Mouse (Mus musculus): ENCODE measurements around the gene Tmem131l.
A peak's percentile ranks its signal among the peaks of the same experiment; 100 is the strongest.
"Not testable (repeated sequence)": the region's sequence is repeated elsewhere in the genome, so short reads cannot be mapped to it uniquely, and the experiment has no call there.

Gene Tmem131l

DNA sequence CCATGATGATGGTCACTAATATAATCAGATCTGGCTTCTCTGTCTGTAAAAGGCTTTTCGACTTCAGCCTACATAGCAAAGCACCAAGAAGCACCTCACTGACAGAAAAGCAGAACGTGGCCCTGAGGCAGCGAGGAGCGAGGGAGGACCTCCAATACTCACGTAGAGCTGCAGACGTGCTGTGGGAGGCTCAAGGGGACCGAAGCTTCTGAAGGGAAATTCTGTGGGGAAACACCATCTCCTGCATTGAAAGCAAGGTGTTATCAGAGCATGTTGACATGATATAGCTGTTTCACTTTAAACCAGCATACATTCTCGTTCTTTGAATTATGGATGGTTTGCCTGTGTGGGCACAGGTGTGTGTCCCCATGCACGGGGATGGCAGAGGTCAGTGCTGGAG, 133.8 kb downstream of the Tmem131l start:
- DNase-seq (ENCODE audit: low spot score) = no peak

DNA sequence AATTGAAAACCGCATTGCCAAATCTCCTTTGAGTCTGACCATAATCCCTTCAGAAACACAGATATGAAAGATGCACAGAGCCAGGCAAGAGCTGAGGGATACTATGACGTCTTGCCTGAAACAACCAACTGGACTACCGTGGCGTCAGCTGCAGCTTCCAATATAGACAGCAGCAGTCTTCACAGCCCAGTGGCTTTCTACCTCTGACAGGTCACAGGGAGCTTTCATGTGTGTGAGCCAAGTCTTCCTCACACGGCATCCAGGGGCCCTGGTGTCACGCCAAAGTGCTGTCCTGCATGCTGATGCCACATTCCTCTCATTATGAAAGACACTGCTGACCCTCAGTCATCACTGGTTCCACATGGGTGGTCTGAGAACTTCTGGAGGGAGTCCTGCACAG, 134.8 kb downstream of the Tmem131l start:
- no peak for DNase-seq (ENCODE audit: low spot score)

DNA sequence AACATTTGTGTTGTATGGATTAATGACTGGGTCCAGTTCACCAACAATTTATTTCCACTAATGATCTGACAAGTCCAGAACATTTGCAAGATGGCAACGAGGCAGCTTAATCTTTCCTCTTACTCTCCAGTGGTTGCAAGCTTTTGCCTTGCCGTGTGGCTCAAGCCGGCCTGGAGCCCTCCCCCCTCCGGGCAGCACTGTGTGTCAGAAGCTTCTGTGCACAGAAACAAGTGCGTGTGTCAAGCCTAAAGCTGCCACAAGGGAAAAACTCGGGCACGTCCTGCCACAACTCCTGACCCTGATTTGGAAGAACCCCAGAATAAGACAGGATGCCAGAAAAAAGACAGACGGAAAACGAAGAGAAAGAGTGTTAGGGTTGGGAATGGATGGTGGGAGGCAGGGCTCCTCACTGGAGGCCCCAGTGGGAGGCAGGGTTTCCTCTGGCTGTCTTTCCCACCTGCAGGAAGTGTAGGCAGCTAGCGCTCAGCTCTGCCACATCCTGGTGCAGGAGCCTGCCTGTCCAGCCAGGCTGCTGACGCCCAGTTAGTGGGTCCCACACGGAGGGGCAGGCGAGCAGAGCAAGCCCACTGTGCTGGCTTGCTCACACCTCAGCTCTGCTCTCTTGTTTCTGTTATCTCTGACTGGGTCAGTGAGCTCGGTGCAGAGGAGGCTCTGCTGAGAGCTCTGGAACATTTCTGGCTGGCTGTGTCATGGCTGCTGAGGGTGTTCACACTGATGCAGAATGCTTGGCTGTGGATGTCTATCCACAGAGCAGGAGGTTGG, 135.6 kb downstream of the Tmem131l start:
- no peak for DNase-seq (ENCODE audit: low spot score)

- no peak for DNase-seq (ENCODE audit: low spot score)
Measured at GRCm38 (mm10) chr3:83902943-83903342, 137.0 kb downstream of the Tmem131l start.

GRCm38 (mm10) chr3:83902459-83902858, 137.5 kb downstream of the Tmem131l start:
- no peak for DNase-seq (ENCODE audit: low spot score)

DNA sequence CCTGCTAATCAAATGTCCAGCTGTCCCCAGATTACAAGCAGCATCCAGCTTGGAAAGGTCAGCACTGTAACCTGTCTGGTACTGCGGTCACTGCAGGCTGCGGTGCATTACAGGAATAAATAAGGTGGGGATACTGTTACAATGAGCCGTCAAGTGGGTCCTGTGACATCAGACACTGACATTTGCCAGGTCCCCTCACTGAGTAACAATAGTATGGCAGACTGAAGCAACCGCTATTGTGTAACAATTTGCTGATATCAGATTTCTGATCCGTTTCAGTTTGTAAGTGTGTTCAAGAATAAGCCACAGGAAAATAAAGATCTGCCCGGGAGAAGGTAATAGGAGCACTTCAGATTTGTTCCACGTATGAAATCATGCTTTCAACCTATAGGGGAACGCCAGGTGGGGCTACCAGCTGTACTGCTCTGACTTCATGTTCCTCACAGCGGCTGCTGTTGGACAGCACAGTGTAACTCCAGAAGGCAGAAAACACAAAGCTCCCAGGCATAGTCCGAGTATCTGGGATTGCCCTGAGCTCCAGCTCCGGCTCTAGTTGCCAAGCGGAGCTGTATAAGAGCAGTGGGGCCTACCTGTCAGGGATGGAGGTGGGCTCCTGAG, 139.1 kb downstream of the Tmem131l start:
- DNase-seq (ENCODE audit: low spot score) = no peak

DNA sequence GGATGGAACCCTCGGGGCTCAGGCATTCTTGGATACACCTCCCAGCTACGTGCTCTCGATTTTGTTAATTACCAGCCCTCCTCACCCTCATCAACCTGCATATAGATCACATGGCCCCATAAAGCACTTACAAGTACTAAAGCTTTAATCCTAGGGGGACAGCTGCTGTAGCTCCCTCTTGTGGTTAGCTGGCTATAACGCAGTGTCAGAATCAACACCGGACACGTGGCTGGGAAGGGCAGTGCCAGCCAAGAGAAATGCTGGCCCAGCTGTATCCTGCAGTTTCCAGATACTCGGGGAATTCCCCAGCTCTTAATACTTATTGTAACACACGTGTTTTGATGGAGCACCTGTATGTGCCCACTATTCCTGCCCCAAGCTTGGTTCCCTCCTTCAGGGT, 140.4 kb downstream of the Tmem131l start:
- DNase-seq (ENCODE audit: low spot score) = peak; percentile 10

DNA sequence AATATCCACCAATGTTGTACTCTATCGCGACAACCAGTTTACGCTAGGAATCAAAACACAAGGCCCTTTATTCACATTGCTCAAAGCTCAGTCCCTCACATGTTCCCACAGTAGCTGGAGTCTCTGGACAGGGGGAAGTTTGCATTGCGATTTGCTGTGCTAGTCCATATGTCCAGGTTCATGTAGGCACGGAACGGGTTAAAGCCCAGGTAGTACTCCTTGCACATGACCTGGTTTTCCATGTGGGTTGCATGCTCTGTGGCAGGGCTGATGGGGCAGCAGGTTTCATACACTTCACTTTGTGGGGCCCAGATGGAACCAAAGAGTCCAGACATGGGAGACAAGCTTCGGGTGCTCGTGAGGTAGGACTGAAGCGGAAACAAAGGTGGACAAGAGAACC, 141.7 kb downstream of the Tmem131l start:
- DNase-seq (ENCODE audit: low spot score) = no peak

GRCm38 (mm10) chr3:83895811-83896210, 144.2 kb downstream of the Tmem131l start:
- no peak for DNase-seq (ENCODE audit: low spot score)

GRCm38 (mm10) chr3:83895111-83895510, 144.9 kb downstream of the Tmem131l start:
- DNase-seq (ENCODE audit: low spot score) = no peak

GRCm38 (mm10) chr3:83885163-83885562, 154.8 kb downstream of the Tmem131l start:
- no peak for DNase-seq (ENCODE audit: low spot score)

DNA sequence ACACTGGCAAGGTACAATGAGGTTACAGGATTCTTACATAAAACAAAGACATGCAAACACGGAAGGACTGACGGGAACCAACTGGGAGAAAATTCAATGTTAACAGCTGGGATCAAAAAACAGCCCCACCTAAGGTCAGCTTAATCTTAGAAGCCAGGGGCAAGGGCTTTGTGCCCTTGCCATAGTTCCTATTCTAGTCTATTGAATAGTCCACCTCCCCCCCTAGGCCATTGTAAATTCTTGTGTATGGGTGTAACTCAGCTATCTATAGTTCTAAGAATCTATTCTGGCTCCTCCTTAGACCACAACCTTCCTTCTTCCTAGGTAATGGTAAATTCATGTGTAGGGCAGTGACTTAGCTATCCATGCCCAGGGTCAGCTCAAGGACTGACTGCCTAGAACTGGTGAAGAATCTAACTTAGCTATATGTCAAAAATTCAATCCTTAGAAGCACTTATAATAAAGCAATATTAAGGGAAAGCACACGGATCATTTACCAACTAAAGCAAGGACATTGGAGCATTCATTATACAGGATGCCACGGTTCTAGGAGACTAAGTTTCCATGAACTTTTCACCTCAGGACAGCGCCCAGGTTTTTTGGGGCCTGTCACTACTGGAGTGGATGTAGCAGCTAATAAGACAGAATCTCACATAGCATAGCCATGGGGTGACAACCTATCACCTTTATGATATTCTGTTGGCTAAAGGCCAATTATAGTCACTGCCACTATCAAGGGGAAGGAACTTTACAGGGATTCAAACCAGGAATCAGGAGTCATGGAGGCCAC, 160.5 kb downstream of the Tmem131l start:
- DNase-seq (ENCODE audit: low spot score) = not testable (repeated sequence)

- no peak for DNase-seq (ENCODE audit: low spot score)
Measured at GRCm38 (mm10) chr3:83878801-83879200, 161.2 kb downstream of the Tmem131l start.

GRCm38 (mm10) chr3:83876299-83876698, 163.7 kb downstream of the Tmem131l start:
- no peak for DNase-seq (ENCODE audit: low spot score)

GRCm38 (mm10) chr3:83875078-83875477, 164.9 kb downstream of the Tmem131l start:
- DNase-seq (ENCODE audit: low spot score) = not testable (repeated sequence)

- DNase-seq (ENCODE audit: low spot score) = not testable (repeated sequence)
Measured at GRCm38 (mm10) chr3:83872853-83873252, 167.1 kb downstream of the Tmem131l start.

DNA sequence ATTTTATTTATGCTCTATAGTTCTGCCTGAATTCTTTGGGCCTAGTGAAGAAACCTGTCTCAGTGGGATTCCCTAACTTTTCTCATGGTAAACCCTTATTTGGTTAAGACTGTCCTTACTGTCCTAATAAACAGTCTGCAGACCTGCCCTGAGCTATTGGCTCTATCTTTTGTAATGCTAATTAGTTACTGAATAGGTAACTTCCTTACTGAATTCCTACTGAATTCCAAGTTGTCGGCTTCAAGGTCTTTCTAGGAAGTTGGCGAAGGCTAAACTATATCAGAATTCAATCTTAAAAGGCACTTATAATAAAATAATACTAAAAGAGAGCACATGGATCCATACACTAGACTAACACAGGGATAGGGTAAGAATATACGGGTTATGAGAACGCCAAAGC, 168.0 kb downstream of the Tmem131l start:
- DNase-seq (ENCODE audit: low spot score) = not testable (repeated sequence)

- not testable (repeated sequence) for DNase-seq (ENCODE audit: low spot score)
Measured at GRCm38 (mm10) chr3:83871559-83871958, 168.4 kb downstream of the Tmem131l start.

DNA sequence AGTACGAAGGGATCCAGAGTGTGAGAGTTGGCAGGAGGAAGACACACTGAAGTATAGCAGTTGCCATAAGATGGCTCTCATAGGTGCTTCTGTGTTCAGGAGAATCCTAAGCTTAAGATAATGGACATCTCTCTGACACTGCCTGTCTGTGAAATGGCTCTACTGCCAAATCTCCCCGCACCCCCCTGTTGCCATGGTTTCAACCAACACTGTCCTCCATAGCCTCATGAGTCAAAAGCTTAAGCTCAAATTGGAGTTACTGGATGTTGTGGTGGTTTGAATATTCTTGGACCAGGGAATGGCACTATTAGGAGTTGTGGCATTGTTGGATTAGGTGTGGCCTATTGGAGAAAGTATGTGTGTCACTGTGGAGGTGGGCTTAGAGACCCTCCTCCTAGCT, 170.2 kb downstream of the Tmem131l start:
- DNase-seq (ENCODE audit: low spot score) = no peak

- not testable (repeated sequence) for DNase-seq (ENCODE audit: low spot score)
Measured at GRCm38 (mm10) chr3:83867026-83867425, 172.9 kb downstream of the Tmem131l start.

- no peak for DNase-seq (ENCODE audit: low spot score)
Measured at GRCm38 (mm10) chr3:83865216-83865615, 174.8 kb downstream of the Tmem131l start.

DNA sequence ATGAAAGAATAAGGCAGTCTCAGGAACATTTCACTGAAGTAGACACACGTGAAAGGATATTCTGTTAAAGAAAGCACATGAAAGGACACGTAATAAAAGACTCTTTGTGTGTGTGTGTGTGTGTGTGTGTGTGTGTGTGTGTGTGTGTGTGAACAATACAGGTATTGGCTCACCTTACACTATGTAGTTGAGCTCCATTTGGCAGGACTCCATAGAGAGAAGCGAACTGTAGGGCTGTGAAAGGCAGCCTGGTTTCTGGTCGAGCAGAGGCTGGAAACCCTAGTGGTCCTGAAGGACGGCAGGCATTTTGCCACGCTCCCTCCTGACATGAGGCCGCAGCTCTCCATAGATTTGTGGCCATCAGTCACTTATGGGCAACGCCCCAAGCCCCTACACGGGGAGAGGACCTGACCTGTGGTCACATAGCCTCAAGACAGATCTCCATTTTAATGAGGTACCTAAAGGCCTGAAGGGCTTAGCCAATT, 175.9 kb downstream of the Tmem131l start:
- no peak for DNase-seq (ENCODE audit: low spot score)

DNA sequence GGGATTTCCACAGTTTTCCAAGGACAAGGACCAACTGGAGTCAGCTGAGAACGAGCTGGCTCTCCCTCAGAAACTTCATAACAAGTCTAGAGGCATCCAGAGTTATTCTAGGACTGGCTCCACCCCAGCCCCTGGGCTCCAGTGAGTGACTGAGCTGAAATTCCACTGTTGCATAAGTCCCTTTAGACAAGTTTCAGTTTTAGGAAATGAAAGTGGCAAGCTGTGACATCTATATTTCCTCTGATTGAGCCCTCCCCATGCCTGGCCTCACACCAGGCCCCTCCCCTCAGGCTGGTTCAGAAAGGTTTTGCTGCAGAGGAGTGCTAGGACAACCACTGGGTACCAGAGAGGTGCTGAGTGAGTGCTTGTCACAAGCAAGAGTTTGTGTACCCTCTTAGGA, 177.0 kb downstream of the Tmem131l start:
- peak; percentile 19 for DNase-seq (ENCODE audit: low spot score)

Data from T-cell, adult 2 months (primary cell).